Mouse (Mus musculus): ENCODE data around the gene Olfr19. TPM values are rescaled to one million over a fixed set of nuclear protein-coding genes. Genes with fewer than 3 reads are reported as not detected.
"Not testable (repeated sequence)": the region's sequence is repeated elsewhere in the genome, so short reads cannot be mapped to it uniquely, and the experiment has no call there.

Olfr19 gene
- polyA plus RNA-seq (2014; fragmentation: Nextera tagmentation; extraction: Ambion mirVana) = not detected in 2 replicates

DNA sequence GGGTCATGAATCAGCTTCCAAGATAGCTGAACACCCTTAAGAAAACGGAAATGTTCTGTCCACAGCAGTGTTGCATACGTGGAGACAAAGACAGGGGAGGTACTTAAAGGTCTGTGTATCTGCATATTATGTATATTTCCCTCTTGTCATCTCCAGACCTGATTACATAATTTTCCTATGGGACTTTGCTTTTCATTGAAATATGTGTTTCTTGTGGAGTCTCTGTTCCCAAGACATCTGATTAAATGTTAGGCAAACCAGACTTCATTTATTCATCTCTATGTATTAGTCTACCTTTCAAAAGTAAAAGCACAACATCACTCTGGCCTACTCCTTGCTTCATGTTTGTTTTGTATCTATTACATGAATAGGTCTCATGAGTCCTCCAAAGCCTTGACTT is at the start of gene Olfr19:
Gene Olfr19 (minus strand): TSS at position 101 of the 400 bp plus-strand sequence.
- H3K4me1 ChIP-seq (ENCODE audit: control insufficient read depth, insufficient read depth, low read length) = no peaks in the 10 kb centered on the region
- no peak within 1 kb of the TSS for H3K27ac ChIP-seq (ENCODE audit: low read depth, low read length)
- H3K9ac ChIP-seq (replicated peaks; ENCODE audit: low read depth, low read length) = no peak within 1 kb of the TSS
- H3K4me3 ChIP-seq (ENCODE audit: low read depth, low read length) = no peak within 1 kb of the TSS
- H3K27me3 ChIP-seq (ENCODE audit: control insufficient read depth, insufficient read depth, low read length) = no peaks in the 10 kb centered on the region
- H3K4me2 ChIP-seq (ENCODE audit: low read depth, low read length) = no peak within 1 kb of the TSS
- ATAC-seq (ENCODE audit: low read depth) = no peak
- no peaks in the 10 kb centered on the region for H3K9me3 ChIP-seq (ENCODE audit: control insufficient read depth, low read length)
- WGBS = 72% methylated on average over 2 of the region's 2 CpGs
- H3K36me3 ChIP-seq (ENCODE audit: control insufficient read depth, insufficient read depth, low read length) = no peaks in the 10 kb centered on the region

DNA sequence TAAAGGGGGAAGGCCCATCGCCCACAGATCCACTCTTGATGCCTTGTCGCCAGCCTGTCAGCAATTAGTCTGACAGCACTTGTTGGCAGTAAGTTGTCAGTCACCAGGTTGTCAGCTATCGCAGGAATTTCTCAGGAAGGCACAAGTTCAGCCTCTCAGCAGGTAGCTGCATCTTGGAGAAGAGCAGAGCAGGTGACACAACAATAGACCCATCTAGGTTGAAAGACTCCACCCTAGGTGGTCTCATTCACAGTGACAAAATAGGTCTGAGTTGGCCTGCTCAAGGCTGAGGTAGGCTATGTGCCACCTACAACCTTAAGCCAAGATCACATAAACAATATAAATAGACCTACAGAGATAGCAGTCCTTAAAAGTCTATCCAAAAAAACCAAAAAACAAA is 8.8 kb upstream of the Olfr19 start:
- H3K27ac ChIP-seq (ENCODE audit: low read depth, low read length) = no peak overlapping the region
- H3K9ac ChIP-seq (replicated peaks; ENCODE audit: low read depth, low read length) = no peak overlapping the region
- no peaks in the 10 kb centered on the region for H3K36me3 ChIP-seq (ENCODE audit: control insufficient read depth, insufficient read depth, low read length)
- ATAC-seq (ENCODE audit: low read depth) = no peak
- H3K4me1 ChIP-seq (ENCODE audit: control insufficient read depth, insufficient read depth, low read length) = no peaks in the 10 kb centered on the region
- H3K4me3 ChIP-seq (ENCODE audit: low read depth, low read length) = no peak overlapping the region
- no peaks in the 10 kb centered on the region for H3K9me3 ChIP-seq (ENCODE audit: control insufficient read depth, low read length)
- no peaks in the 10 kb centered on the region for H3K27me3 ChIP-seq (ENCODE audit: control insufficient read depth, insufficient read depth, low read length)
- WGBS = 68% methylated on average over 3 of the region's 3 CpGs
- no peak overlapping the region for H3K4me2 ChIP-seq (ENCODE audit: low read depth, low read length)

DNA sequence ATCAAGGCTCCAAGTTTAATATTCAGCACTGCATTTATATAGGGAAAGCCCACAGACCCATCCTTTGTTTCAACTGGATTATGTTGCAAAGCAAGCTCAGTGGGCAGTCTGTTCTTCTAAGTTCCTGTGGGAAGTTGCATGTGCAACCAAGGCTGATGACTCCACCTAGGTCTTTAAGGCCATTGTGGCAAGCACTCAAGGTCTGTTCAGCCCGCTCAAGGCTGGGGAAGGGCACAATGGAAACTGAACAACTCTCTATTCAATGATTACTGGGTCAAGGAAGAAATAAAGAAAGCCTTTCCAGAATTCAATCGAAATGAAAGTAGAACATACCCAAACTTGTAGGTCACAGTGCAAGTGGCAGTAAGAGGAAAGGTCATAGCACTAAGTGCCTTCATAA is 7.8 kb upstream of the Olfr19 start:
- Histone ChIP-seq H3K9ac (replicated peaks; ENCODE audit: low read depth, low read length) (no peak overlapping the region), H3K4me1 (ENCODE audit: control insufficient read depth, insufficient read depth, low read length) (no peaks in the 10 kb centered on the region), H3K9me3 (ENCODE audit: control insufficient read depth, low read length) (no peaks in the 10 kb centered on the region), H3K4me2 (ENCODE audit: low read depth, low read length) (no peak overlapping the region), H3K36me3 (ENCODE audit: control insufficient read depth, insufficient read depth, low read length) (no peaks in the 10 kb centered on the region), H3K4me3 (ENCODE audit: low read depth, low read length) (no peak overlapping the region), H3K27me3 (ENCODE audit: control insufficient read depth, insufficient read depth, low read length) (no peaks in the 10 kb centered on the region), H3K27ac (ENCODE audit: low read depth, low read length) (no peak overlapping the region)
- ATAC-seq (ENCODE audit: low read depth) = no peak
- WGBS = 77% methylated on average over 2 of the region's 2 CpGs

DNA sequence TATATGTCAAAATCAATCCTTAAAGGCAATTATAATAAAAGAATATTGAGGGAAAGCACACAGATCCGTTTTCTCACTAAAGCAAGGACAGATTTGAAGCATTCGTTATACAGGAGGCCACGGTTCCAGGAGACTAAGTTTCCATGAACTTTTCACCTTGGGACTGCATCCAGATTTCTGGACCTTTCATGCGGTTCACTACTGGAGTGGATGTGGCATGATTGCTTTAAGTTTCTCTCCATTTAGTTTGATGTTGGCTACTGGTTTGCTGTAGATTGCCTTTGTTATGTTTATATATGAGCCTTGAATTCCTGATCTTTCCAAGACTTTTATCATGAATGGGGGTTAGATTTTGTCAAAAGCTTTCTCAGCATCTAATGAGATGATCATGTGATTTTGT is 11.2 kb downstream of the Olfr19 start:
- H3K27me3 ChIP-seq (ENCODE audit: control insufficient read depth, insufficient read depth, low read length) = no peaks in the 10 kb centered on the region
- H3K27ac ChIP-seq (ENCODE audit: low read depth, low read length) = no peak overlapping the region
- H3K9me3 ChIP-seq (ENCODE audit: control insufficient read depth, low read length) = no peaks in the 10 kb centered on the region
- no peak for ATAC-seq (ENCODE audit: low read depth)
- no peak overlapping the region for H3K4me2 ChIP-seq (ENCODE audit: low read depth, low read length)
- no peak overlapping the region for H3K9ac ChIP-seq (replicated peaks; ENCODE audit: low read depth, low read length)
- no peak overlapping the region for H3K4me3 ChIP-seq (ENCODE audit: low read depth, low read length)
- no peaks in the 10 kb centered on the region for H3K4me1 ChIP-seq (ENCODE audit: control insufficient read depth, insufficient read depth, low read length)
- 84% methylated on average over 4 of the region's 4 CpGs for WGBS
- no peaks in the 10 kb centered on the region for H3K36me3 ChIP-seq (ENCODE audit: control insufficient read depth, insufficient read depth, low read length)

DNA sequence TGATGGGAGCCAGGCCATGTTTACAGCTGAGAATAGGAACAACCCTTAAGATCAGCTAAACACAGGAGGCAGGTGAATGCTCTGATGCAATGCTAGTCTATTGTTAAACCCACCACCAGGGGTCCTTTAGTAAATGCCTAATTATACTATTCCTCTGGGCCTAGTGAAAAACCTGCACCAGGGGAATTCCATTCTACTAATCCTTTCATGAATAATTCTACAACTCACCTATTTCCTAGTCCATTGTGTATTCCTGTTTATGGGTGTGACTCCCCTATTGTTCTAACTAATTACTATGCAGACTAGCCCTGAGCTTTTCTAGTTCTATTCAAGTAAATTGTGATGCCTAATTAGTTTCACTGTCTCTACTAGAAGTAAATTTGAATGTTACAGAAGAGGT is 11.7 kb downstream of the Olfr19 start:
- H3K27me3 ChIP-seq (ENCODE audit: control insufficient read depth, insufficient read depth, low read length); H3K9ac ChIP-seq (replicated peaks; ENCODE audit: low read depth, low read length); H3K4me2 ChIP-seq (ENCODE audit: low read depth, low read length); ATAC-seq (ENCODE audit: low read depth); H3K4me3 ChIP-seq (ENCODE audit: low read depth, low read length); H3K36me3 ChIP-seq (ENCODE audit: control insufficient read depth, insufficient read depth, low read length); H3K27ac ChIP-seq (ENCODE audit: low read depth, low read length); H3K9me3 ChIP-seq (ENCODE audit: control insufficient read depth, low read length); H3K4me1 ChIP-seq (ENCODE audit: control insufficient read depth, insufficient read depth, low read length): not testable (repeated sequence)

DNA sequence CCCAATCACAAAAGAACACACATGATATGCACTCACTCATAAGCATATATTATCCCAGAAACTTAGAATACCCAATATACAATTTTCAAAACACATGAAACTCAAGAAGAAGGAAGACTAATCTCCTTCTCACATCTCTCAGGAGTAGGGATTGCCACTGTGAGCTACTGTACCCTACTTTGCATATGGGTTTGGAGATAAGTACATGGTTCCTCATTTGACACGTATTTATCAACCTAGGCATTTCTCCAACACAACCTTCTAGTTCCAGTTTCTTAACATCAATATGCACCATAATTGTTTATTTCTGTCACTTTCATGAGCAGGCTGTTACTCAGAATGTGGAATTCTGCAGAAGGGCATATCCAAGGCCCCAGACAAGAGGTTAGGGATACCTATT is 31.1 kb downstream of the Olfr19 start:
- ATAC-seq (ENCODE audit: low read depth) = no peak
- H3K9me3 ChIP-seq (ENCODE audit: control insufficient read depth, low read length) = no peaks in the 10 kb centered on the region

DNA sequence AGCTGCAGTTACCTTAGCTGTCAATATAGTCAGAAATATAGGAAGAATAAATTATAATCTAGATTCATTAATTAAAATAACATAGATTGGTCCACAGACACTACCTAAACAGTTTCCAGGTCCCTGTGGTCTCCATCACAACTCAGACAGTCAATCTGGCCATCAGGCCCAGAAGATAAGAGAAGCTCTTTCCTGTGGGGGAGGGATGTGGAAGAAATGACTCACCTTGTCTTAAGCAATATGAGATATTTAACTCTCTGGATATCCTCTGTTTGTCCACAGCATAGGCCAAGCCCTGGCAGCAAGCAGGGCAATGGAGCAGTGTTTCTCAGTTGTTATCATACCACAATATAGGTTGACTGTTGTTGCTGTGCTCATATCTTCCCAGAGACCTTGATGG is 42.5 kb downstream of the Olfr19 start:
- Histone ChIP-seq H3K4me2 (ENCODE audit: low read depth, low read length) (no peak overlapping the region), H3K36me3 (ENCODE audit: control insufficient read depth, insufficient read depth, low read length) (no peaks in the 10 kb centered on the region), H3K9me3 (ENCODE audit: control insufficient read depth, low read length) (no peaks in the 10 kb centered on the region), H3K27ac (ENCODE audit: low read depth, low read length) (no peak overlapping the region), H3K9ac (replicated peaks; ENCODE audit: low read depth, low read length) (no peak overlapping the region), H3K27me3 (ENCODE audit: control insufficient read depth, insufficient read depth, low read length) (no peaks in the 10 kb centered on the region), H3K4me1 (ENCODE audit: control insufficient read depth, insufficient read depth, low read length) (no peaks in the 10 kb centered on the region), H3K4me3 (ENCODE audit: low read depth, low read length) (no peak overlapping the region)
- no peak for ATAC-seq (ENCODE audit: low read depth)

More for the DNA sequence above, 31.1 kb downstream of the Olfr19 start:
- Histone ChIP-seq H3K9ac (replicated peaks; ENCODE audit: low read depth, low read length) (no peak overlapping the region), H3K4me1 (ENCODE audit: control insufficient read depth, insufficient read depth, low read length) (no peaks in the 10 kb centered on the region), H3K27me3 (ENCODE audit: control insufficient read depth, insufficient read depth, low read length) (no peaks in the 10 kb centered on the region), H3K36me3 (ENCODE audit: control insufficient read depth, insufficient read depth, low read length) (no peaks in the 10 kb centered on the region), H3K4me2 (ENCODE audit: low read depth, low read length) (no peak overlapping the region), H3K4me3 (ENCODE audit: low read depth, low read length) (no peak overlapping the region), H3K27ac (ENCODE audit: low read depth, low read length) (no peak overlapping the region)
- 96% methylated on average over 1 of the region's 1 CpGs for WGBS

Other genes with a start within 250 kb of the Olfr19 start
- 25.3 and 30.1 TPM in 2 replicates for gene Fgd4, start 75.9 kb downstream of the Olfr19 start, polyA plus RNA-seq (2014; fragmentation: Nextera tagmentation; extraction: Ambion mirVana)
- gene Spag6l, start 153.1 kb upstream of the Olfr19 start, polyA plus RNA-seq (2014; fragmentation: Nextera tagmentation; extraction: Ambion mirVana) = 14.9 and 20.0 TPM in 2 replicates
- not detected in 2 replicates for gene Igll1, start 187.6 kb upstream of the Olfr19 start, polyA plus RNA-seq (2014; fragmentation: Nextera tagmentation; extraction: Ambion mirVana)
- gene Top3b, start 194.3 kb upstream of the Olfr19 start, polyA plus RNA-seq (2014; fragmentation: Nextera tagmentation; extraction: Ambion mirVana) = 64.2 and 76.3 TPM in 2 replicates
- gene Vpreb1, start 194.4 kb upstream of the Olfr19 start, polyA plus RNA-seq (2014; fragmentation: Nextera tagmentation; extraction: Ambion mirVana) = 1.4 TPM in 1 of 2 replicates, not detected in the other
- 16.7 and 24.9 TPM in 2 replicates for gene Ppm1f, start 220.1 kb upstream of the Olfr19 start, polyA plus RNA-seq (2014; fragmentation: Nextera tagmentation; extraction: Ambion mirVana)